Mouse (Mus musculus): ENCODE measurements around the gene Ltk. TPM values are rescaled to one million over a fixed set of nuclear protein-coding genes. Genes with fewer than 3 reads are reported as not detected.
A peak's percentile ranks its signal among the peaks of the same experiment; 100 is the strongest.
"Not testable (repeated sequence)": the region's sequence is repeated elsewhere in the genome, so short reads cannot be mapped to it uniquely, and the experiment has no call there.

The Ltk gene
- polyA plus RNA-seq, 1 experiment from 2014 or later = 0.53 TPM

DNA sequence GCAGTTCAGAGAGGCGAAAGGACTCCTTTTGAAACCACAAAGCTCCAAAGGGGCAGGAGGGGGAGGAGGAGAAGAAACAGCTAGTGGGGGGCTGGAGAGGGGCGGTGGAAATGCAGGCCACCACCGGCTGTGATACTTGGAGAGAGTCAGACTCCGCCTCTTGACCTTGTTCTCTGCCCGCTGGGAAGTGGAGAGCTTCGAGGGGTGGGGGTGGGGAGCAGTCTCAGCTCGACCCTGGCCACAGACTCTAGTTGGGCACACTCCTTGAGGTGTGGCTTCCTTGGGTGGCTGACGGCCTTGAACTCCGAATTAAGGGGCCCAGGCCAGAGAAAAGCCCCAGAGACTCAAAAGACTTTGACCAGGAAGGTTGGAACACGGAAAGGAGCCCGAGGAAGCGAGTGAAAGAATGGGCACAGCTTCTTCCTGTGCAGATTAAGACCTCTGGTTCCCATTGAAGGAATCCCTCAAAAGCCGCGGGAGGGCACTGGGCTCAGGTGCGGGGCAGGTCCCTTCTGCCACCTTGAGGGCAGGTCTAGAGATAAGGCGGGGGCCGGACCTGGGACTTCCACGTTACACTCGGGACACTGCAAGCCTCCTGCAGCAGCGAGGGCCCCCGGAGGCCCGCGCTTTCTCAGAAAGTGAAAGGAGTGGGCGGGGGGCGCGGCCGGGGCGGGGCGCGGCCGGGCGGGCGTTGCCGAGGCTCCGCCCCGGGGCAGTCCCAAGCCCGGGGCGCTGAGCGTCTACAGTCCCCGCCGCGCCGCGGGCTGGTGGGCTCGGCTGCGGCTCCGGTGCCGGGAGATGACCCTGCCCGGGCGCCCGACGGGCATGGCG, 18.4 kb downstream of the Ltk start, which contains the start of gene Itpka:
Itpka (plus strand) TSS at position 757 of the 831 bp plus-strand sequence.
- no peaks in the 10 kb centered on the region for H3K36me3 ChIP-seq (ENCODE audit: insufficient read depth, low read length)
- peaks cover 11% of the 10 kb centered on the region for H3K27me3 ChIP-seq (ENCODE audit: insufficient read depth, low read length)
- DNase-seq (ENCODE audit: low spot score) (peak; percentile 72), ATAC-seq (replicated peaks; ENCODE audit: low FRiP score, low read depth) (peak; percentile 75)
- no peaks in the 10 kb centered on the region for H3K9me3 ChIP-seq (replicated peaks; ENCODE audit: low read length)
- WGBS = under 1% methylated on average over 50 of the region's 53 CpGs
- no peak for TF ChIP-seq CTCF (IDR thresholded peaks at IDR 0.05; ENCODE audit: low read depth)
- H3K4me3 ChIP-seq (replicated peaks; ENCODE audit: low read depth, low read length) = peak within 1 kb of the TSS; percentile 67
- H3K9ac ChIP-seq (ENCODE audit: low read depth, low read length) = peak within 1 kb of the TSS; percentile 52
- H3K4me1 ChIP-seq (replicated peaks; ENCODE audit: insufficient read depth, low read length) = peaks cover 19% of the 10 kb centered on the region
- peak within 1 kb of the TSS; percentile 99 for H3K4me2 ChIP-seq (ENCODE audit: low read length)
- peak within 1 kb of the TSS; percentile 77 for H3K27ac ChIP-seq

DNA sequence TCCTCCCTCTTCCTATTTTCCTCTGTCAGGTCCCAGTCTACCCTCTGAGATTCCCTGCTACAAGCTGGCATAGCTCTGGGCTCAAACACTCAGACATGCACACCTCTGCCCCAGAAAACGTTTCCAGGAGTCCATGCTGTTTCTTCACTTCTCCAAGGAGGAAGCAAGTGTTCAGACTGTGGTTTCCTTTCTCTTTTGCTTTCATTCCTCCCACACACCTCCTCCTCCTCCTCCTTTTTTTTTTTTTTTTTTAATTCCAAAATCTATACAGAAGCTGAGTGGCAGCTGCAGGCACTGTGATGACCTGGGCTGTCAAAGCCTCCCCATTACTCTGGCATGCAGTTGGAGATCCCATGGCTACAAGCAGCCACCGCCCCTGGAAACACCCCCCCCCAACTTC, 19.7 kb downstream of the Ltk start:
- Histone ChIP-seq H3K27me3 (ENCODE audit: insufficient read depth, low read length) (peaks cover 11% of the 10 kb centered on the region), H3K36me3 (ENCODE audit: insufficient read depth, low read length) (no peaks in the 10 kb centered on the region), H3K4me3 (replicated peaks; ENCODE audit: low read depth, low read length) (no peak overlapping the region), H3K4me2 (ENCODE audit: low read length) (no peak overlapping the region), H3K27ac (no peak overlapping the region), H3K9me3 (replicated peaks; ENCODE audit: low read length) (no peaks in the 10 kb centered on the region), H3K4me1 (replicated peaks; ENCODE audit: insufficient read depth, low read length) (peaks cover 19% of the 10 kb centered on the region), H3K9ac (ENCODE audit: low read depth, low read length) (no peak overlapping the region)
- TF ChIP-seq CTCF (IDR thresholded peaks at IDR 0.05; ENCODE audit: low read depth) = no peak
- 18% methylated on average over 2 of the region's 2 CpGs for WGBS
- ATAC-seq (replicated peaks; ENCODE audit: low FRiP score, low read depth) (no peak), DNase-seq (ENCODE audit: low spot score) (no peak)

DNA sequence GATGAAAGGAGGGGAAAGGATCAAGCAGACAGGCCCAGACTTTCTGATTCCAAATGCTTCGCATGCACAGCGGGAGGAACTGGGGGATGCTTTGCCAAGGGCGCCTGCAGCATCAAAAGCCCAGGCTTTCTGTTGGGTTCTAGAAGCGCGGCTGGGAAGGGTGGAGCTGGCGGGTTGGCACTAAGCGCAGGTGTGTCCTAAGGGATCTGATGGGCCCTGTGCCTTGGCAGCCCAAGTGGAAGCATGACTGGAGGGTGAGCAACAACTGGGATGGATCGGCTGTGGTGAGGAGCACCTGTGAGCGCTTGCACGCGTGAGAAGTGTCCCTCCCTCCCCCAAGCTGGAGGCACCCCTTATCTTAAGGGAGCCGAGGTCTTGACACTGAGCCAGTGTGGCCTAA, 23.1 kb downstream of the Ltk start:
- no peak overlapping the region for H3K4me3 ChIP-seq (replicated peaks; ENCODE audit: low read depth, low read length)
- no peak overlapping the region for H3K9ac ChIP-seq (ENCODE audit: low read depth, low read length)
- H3K4me2 ChIP-seq (ENCODE audit: low read length) = no peak overlapping the region
- no peaks in the 10 kb centered on the region for H3K4me1 ChIP-seq (replicated peaks; ENCODE audit: insufficient read depth, low read length)
- no peak for DNase-seq (ENCODE audit: low spot score)
- ATAC-seq (replicated peaks; ENCODE audit: low FRiP score, low read depth) = no peak
- 20% methylated on average over 12 of the region's 12 CpGs for WGBS
- H3K27ac ChIP-seq = no peak overlapping the region
- H3K9me3 ChIP-seq (replicated peaks; ENCODE audit: low read length) = no peaks in the 10 kb centered on the region
- peaks cover 18% of the 10 kb centered on the region; the same call in 1 of the 2 replicates for H3K36me3 ChIP-seq (ENCODE audit: insufficient read depth, low read length)
- TF ChIP-seq CTCF (IDR thresholded peaks at IDR 0.05; ENCODE audit: low read depth) = no peak
- H3K27me3 ChIP-seq (ENCODE audit: insufficient read depth, low read length) = no peaks in the 10 kb centered on the region

DNA sequence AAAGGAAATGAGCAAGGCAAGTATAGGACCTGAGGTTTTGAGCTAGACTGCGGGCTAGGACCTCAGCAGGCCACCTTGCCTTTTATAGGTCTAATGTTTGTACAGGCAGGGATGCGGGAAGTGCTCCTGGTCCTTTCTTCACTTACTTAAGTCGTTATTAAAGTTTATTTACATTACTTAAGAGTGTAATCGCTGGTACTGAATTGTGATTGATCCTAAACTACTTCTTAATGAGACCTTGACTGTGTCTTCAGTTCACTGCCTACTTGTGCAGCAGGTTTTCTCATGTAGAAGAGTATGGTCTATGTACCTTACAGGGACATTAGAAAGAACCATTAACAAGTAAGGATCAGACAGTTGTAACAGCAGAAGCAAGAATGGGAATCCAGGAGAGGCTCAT, 29.5 kb downstream of the Ltk start:
- ATAC-seq (replicated peaks; ENCODE audit: low FRiP score, low read depth) (no peak), DNase-seq (ENCODE audit: low spot score) (no peak)
- H3K9me3 ChIP-seq (replicated peaks; ENCODE audit: low read length) = no peaks in the 10 kb centered on the region
- H3K4me3 ChIP-seq (replicated peaks; ENCODE audit: low read depth, low read length) = no peak overlapping the region
- H3K36me3 ChIP-seq (ENCODE audit: insufficient read depth, low read length) = peaks cover 50% of the 10 kb centered on the region
- no peak overlapping the region for H3K4me2 ChIP-seq (ENCODE audit: low read length)
- no peaks in the 10 kb centered on the region for H3K27me3 ChIP-seq (ENCODE audit: insufficient read depth, low read length)
- H3K9ac ChIP-seq (ENCODE audit: low read depth, low read length) = no peak overlapping the region
- TF ChIP-seq CTCF (IDR thresholded peaks at IDR 0.05; ENCODE audit: low read depth) = no peak
- no peaks in the 10 kb centered on the region for H3K4me1 ChIP-seq (replicated peaks; ENCODE audit: insufficient read depth, low read length)
- WGBS = 81% methylated on average over 4 of the region's 4 CpGs
- H3K27ac ChIP-seq = no peak overlapping the region

DNA sequence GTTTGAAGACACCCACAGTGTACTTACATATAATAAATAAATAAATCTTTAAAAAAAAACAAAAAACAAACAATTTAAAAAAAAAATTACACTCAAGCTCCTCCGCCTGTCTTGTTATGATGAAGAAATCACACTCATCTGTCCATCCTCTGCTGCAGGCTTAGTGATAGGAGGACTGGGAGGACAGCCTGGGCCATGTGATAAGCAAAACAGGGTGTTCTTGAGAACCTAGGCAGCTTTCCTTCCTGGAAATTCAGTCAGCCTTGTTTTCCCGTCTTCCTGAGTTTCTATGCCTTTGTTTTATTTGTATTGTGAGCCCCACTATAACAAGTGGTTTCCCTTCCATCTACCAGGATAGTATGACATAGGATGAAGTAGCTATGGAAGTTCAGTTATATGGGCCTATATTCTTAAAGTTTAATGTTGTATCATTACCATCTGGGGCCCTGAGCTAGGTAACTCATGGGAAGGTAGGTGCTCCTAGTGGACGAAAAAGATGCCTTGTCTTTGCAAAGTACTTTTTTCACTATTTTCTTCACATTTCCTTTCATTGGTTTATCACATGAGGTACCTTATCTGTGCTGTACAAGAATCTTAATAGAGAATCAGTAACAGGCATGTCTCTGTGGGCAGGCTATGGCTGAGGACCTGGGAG, 32.3 kb downstream of the Ltk start:
- WGBS = 86% methylated on average over 3 of the region's 3 CpGs
- Histone ChIP-seq H3K4me1 (replicated peaks; ENCODE audit: insufficient read depth, low read length) (no peaks in the 10 kb centered on the region), H3K9ac (ENCODE audit: low read depth, low read length) (no peak overlapping the region), H3K27ac (no peak overlapping the region), H3K36me3 (ENCODE audit: insufficient read depth, low read length) (peaks cover 57% of the 10 kb centered on the region), H3K4me2 (ENCODE audit: low read length) (no peak overlapping the region), H3K27me3 (ENCODE audit: insufficient read depth, low read length) (no peaks in the 10 kb centered on the region), H3K4me3 (replicated peaks; ENCODE audit: low read depth, low read length) (no peak overlapping the region), H3K9me3 (replicated peaks; ENCODE audit: low read length) (no peaks in the 10 kb centered on the region)
- ATAC-seq (replicated peaks; ENCODE audit: low FRiP score, low read depth) = no peak
- no peak for TF ChIP-seq CTCF (IDR thresholded peaks at IDR 0.05; ENCODE audit: low read depth)
- no peak for DNase-seq (ENCODE audit: low spot score)

DNA sequence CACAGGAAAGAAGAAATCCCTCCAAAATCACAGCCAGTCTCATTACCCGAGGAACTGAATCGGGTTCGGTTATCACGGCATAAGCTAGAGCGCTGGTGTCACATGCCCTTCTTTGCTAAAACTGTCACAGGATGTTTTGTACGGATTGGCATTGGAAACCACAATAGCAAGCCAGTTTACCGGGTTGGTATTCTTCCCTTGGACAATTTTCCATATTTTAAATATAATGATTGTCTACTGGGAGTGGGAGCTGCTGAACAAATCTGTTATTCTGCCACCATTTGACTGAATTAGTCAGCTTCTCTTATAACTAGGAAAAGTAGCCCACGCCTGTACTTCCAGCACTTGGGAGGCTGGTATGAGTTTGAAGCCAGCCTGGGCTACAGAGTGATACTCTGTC, 39.2 kb downstream of the Ltk start:
- Histone ChIP-seq H3K36me3 (ENCODE audit: insufficient read depth, low read length) (peaks cover 57% of the 10 kb centered on the region), H3K27me3 (ENCODE audit: insufficient read depth, low read length) (no peaks in the 10 kb centered on the region), H3K9me3 (replicated peaks; ENCODE audit: low read length) (no peaks in the 10 kb centered on the region), H3K9ac (ENCODE audit: low read depth, low read length) (no peak overlapping the region), H3K4me1 (replicated peaks; ENCODE audit: insufficient read depth, low read length) (no peaks in the 10 kb centered on the region), H3K27ac (no peak overlapping the region), H3K4me3 (replicated peaks; ENCODE audit: low read depth, low read length) (no peak overlapping the region), H3K4me2 (ENCODE audit: low read length) (no peak overlapping the region)
- DNase-seq (ENCODE audit: low spot score) (no peak), ATAC-seq (replicated peaks; ENCODE audit: low FRiP score, low read depth) (no peak)
- 96% methylated on average over 8 of the region's 8 CpGs for WGBS
- TF ChIP-seq CTCF (IDR thresholded peaks at IDR 0.05; ENCODE audit: low read depth) = no peak

DNA sequence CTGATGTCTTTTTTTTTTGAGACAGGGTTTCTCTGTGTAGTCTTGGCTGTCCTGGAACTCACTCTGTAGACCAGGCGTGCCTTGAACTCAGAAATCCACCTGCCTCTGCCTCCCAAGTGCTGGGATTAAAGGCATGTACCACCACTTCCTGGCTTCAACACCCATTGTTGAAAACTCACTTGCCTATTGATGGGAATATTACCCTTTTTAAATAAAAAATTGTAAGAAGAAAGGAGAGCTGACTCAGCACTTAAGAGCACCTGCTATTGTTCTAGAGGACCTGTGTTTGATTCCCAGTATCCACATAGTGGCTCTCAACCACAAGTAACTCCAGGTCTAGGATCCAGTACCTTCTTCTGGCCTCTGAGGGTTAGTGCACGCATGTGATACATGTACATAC, 44.4 kb downstream of the Ltk start:
- H3K4me1 ChIP-seq (replicated peaks; ENCODE audit: insufficient read depth, low read length); H3K4me2 ChIP-seq (ENCODE audit: low read length); H3K9me3 ChIP-seq (replicated peaks; ENCODE audit: low read length); DNase-seq (ENCODE audit: low spot score); ATAC-seq (replicated peaks; ENCODE audit: low FRiP score, low read depth); H3K4me3 ChIP-seq (replicated peaks; ENCODE audit: low read depth, low read length); H3K27me3 ChIP-seq (ENCODE audit: insufficient read depth, low read length); H3K9ac ChIP-seq (ENCODE audit: low read depth, low read length); H3K27ac ChIP-seq: not testable (repeated sequence)
- H3K36me3 ChIP-seq (ENCODE audit: insufficient read depth, low read length) = peaks cover 39% of the 10 kb centered on the region
- 90% methylated on average over 2 of the region's 2 CpGs for WGBS

Measured in kidney, postnatal 0 days (tissue).